Mouse (Mus musculus): ENCODE data around the gene Tax1bp1. TPM values are rescaled to one million over a fixed set of nuclear protein-coding genes. Genes with fewer than 3 reads are reported as not detected.
A peak's percentile ranks its signal among the peaks of the same experiment; 100 is the strongest.
"Not testable (repeated sequence)": the region's sequence is repeated elsewhere in the genome, so short reads cannot be mapped to it uniquely, and the experiment has no call there.

Gene Tax1bp1
- polyA plus RNA-seq (2016; fragmentation: Nextera tagmentation; extraction: Ambion mirVana) = 137 TPM in 2 replicates

GRCm38 (mm10) chr6:52713104-52713896 is at the start of gene Tax1bp1:
TSS of gene Tax1bp1 (plus strand) at chr6:52713729.
- ATAC-seq (ENCODE audit: low FRiP score) = peak; percentile 98
- H3K27ac ChIP-seq = peak within 1 kb of the TSS; percentile 85

GRCm38 (mm10) chr6:52667641-52668040 is 45.9 kb upstream of the Tax1bp1 start:
- H3K9me3 ChIP-seq = no peaks in the 10 kb centered on the region
- ATAC-seq (ENCODE audit: low FRiP score) = no peak
- no peaks in the 10 kb centered on the region for H3K27me3 ChIP-seq
- 68% methylated on average over 3 of the region's 3 CpGs for WGBS
- H3K27ac ChIP-seq = no peak overlapping the region
- no peak overlapping the region for H3K9ac ChIP-seq
- H3K4me3 ChIP-seq (replicated peaks) = no peak overlapping the region
- no peaks in the 10 kb centered on the region for H3K4me1 ChIP-seq
- H3K36me3 ChIP-seq (replicated peaks) = no peaks in the 10 kb centered on the region
- H3K4me2 ChIP-seq = no peak overlapping the region

More at GRCm38 (mm10) chr6:52713104-52713896, at the start of gene Tax1bp1:
- Histone ChIP-seq H3K27me3 (peaks cover 9% of the 10 kb centered on the region; the same call in 1 of the 2 replicates), H3K4me3 (replicated peaks) (peak within 1 kb of the TSS; percentile 99), H3K4me1 (peaks cover 5% of the 10 kb centered on the region), H3K36me3 (replicated peaks) (no peaks in the 10 kb centered on the region), H3K9me3 (no peaks in the 10 kb centered on the region), H3K4me2 (peak within 1 kb of the TSS; percentile 76), H3K9ac (peak within 1 kb of the TSS; percentile 85)
- WGBS = 4% methylated on average over 38 of the region's 38 CpGs

GRCm38 (mm10) chr6:52669878-52670277 is 43.7 kb upstream of the Tax1bp1 start:
- H3K4me2 ChIP-seq; H3K9ac ChIP-seq; ATAC-seq (ENCODE audit: low FRiP score); H3K36me3 ChIP-seq (replicated peaks); H3K4me1 ChIP-seq; H3K27me3 ChIP-seq; H3K27ac ChIP-seq; H3K9me3 ChIP-seq; H3K4me3 ChIP-seq (replicated peaks): not testable (repeated sequence)
- WGBS = 50% methylated on average over 2 of the region's 2 CpGs

- Histone ChIP-seq H3K9me3 (no peaks in the 10 kb centered on the region), H3K27me3 (no peaks in the 10 kb centered on the region), H3K9ac (no peak overlapping the region), H3K4me1 (no peaks in the 10 kb centered on the region; the same call in 1 of the 2 replicates), H3K36me3 (replicated peaks) (no peaks in the 10 kb centered on the region), H3K27ac (no peak overlapping the region), H3K4me3 (replicated peaks) (no peak overlapping the region), H3K4me2 (no peak overlapping the region)
- ATAC-seq (ENCODE audit: low FRiP score) = no peak
- WGBS = 88% methylated on average over 8 of the region's 8 CpGs
Observed at GRCm38 (mm10) chr6:52671791-52672190, 41.7 kb upstream of the Tax1bp1 start.

- no peaks in the 10 kb centered on the region; the same call in 1 of the 2 replicates for H3K4me1 ChIP-seq
- H3K4me3 ChIP-seq (replicated peaks) = no peak overlapping the region
- no peak for ATAC-seq (ENCODE audit: low FRiP score)
- no peaks in the 10 kb centered on the region for H3K9me3 ChIP-seq
- 76% methylated on average over 2 of the region's 2 CpGs for WGBS
- no peak overlapping the region for H3K4me2 ChIP-seq
- H3K9ac ChIP-seq = no peak overlapping the region
- H3K36me3 ChIP-seq (replicated peaks) = no peaks in the 10 kb centered on the region
- no peaks in the 10 kb centered on the region for H3K27me3 ChIP-seq
- no peak overlapping the region for H3K27ac ChIP-seq
Observed at GRCm38 (mm10) chr6:52672539-52672938, 41.0 kb upstream of the Tax1bp1 start.

- Histone ChIP-seq H3K9ac (no peak overlapping the region), H3K36me3 (replicated peaks) (no peaks in the 10 kb centered on the region), H3K4me3 (replicated peaks) (no peak overlapping the region), H3K27me3 (no peaks in the 10 kb centered on the region), H3K4me2 (no peak overlapping the region), H3K9me3 (no peaks in the 10 kb centered on the region), H3K4me1 (no peaks in the 10 kb centered on the region; the same call in 1 of the 2 replicates), H3K27ac (no peak overlapping the region)
- WGBS = 72% methylated on average over 7 of the region's 7 CpGs
- no peak for ATAC-seq (ENCODE audit: low FRiP score)
Observed at GRCm38 (mm10) chr6:52673706-52674105, 39.8 kb upstream of the Tax1bp1 start.

- H3K9me3 ChIP-seq = no peaks in the 10 kb centered on the region
- no peaks in the 10 kb centered on the region; the same call in 1 of the 2 replicates for H3K4me1 ChIP-seq
- no peak overlapping the region for H3K9ac ChIP-seq
- no peaks in the 10 kb centered on the region for H3K36me3 ChIP-seq (replicated peaks)
- no peak overlapping the region for H3K4me2 ChIP-seq
- H3K4me3 ChIP-seq (replicated peaks) = no peak overlapping the region
- H3K27ac ChIP-seq = no peak overlapping the region
- no peak for ATAC-seq (ENCODE audit: low FRiP score)
- WGBS = 83% methylated on average over 12 of the region's 12 CpGs
- no peaks in the 10 kb centered on the region for H3K27me3 ChIP-seq
Observed at GRCm38 (mm10) chr6:52674541-52674940, 39.0 kb upstream of the Tax1bp1 start.

GRCm38 (mm10) chr6:52675222-52675921 is 38.2 kb upstream of the Tax1bp1 start:
- Histone ChIP-seq H3K9me3 (no peaks in the 10 kb centered on the region), H3K9ac (no peak overlapping the region), H3K4me1 (no peaks in the 10 kb centered on the region; the same call in 1 of the 2 replicates), H3K4me3 (replicated peaks) (no peak overlapping the region), H3K27ac (no peak overlapping the region), H3K4me2 (no peak overlapping the region), H3K27me3 (no peaks in the 10 kb centered on the region), H3K36me3 (replicated peaks) (no peaks in the 10 kb centered on the region)
- 84% methylated on average over 4 of the region's 4 CpGs for WGBS
- ATAC-seq (ENCODE audit: low FRiP score) = no peak

- not testable (repeated sequence) for H3K4me1 ChIP-seq; H3K4me3 ChIP-seq (replicated peaks); H3K27ac ChIP-seq; ATAC-seq (ENCODE audit: low FRiP score); H3K9me3 ChIP-seq; H3K27me3 ChIP-seq; H3K4me2 ChIP-seq; H3K36me3 ChIP-seq (replicated peaks); H3K9ac ChIP-seq
- WGBS = 91% methylated on average over 4 of the region's 4 CpGs
Observed at GRCm38 (mm10) chr6:52677534-52677933, 36.0 kb upstream of the Tax1bp1 start.

- Histone ChIP-seq H3K4me2 (no peak overlapping the region), H3K36me3 (replicated peaks) (no peaks in the 10 kb centered on the region), H3K9me3 (no peaks in the 10 kb centered on the region), H3K9ac (no peak overlapping the region), H3K4me3 (replicated peaks) (no peak overlapping the region), H3K27ac (no peak overlapping the region), H3K4me1 (0 out of 2 replicates have a peak, but pooled peaks cover 5% of the 10 kb centered on the region), H3K27me3 (no peaks in the 10 kb centered on the region)
- no peak for ATAC-seq (ENCODE audit: low FRiP score)
- WGBS = 86% methylated on average over 9 of the region's 9 CpGs
Observed at GRCm38 (mm10) chr6:52679565-52679964, 34.0 kb upstream of the Tax1bp1 start.

- Histone ChIP-seq H3K4me1 (0 out of 2 replicates have a peak, but pooled peaks cover 6% of the 10 kb centered on the region), H3K27me3 (no peaks in the 10 kb centered on the region), H3K9ac (no peak overlapping the region), H3K9me3 (no peaks in the 10 kb centered on the region), H3K4me2 (no peak overlapping the region), H3K4me3 (replicated peaks) (no peak overlapping the region), H3K27ac (no peak overlapping the region), H3K36me3 (replicated peaks) (no peaks in the 10 kb centered on the region)
- no peak for ATAC-seq (ENCODE audit: low FRiP score)
- WGBS = 63% methylated on average over 8 of the region's 8 CpGs
Observed at GRCm38 (mm10) chr6:52680458-52681032, 33.0 kb upstream of the Tax1bp1 start.

- Histone ChIP-seq H3K27ac (no peak overlapping the region), H3K27me3 (no peaks in the 10 kb centered on the region), H3K4me1 (0 out of 2 replicates have a peak, but pooled peaks cover 6% of the 10 kb centered on the region), H3K4me2 (no peak overlapping the region), H3K36me3 (replicated peaks) (no peaks in the 10 kb centered on the region), H3K9ac (no peak overlapping the region), H3K9me3 (no peaks in the 10 kb centered on the region), H3K4me3 (replicated peaks) (no peak overlapping the region)
- 79% methylated on average over 6 of the region's 6 CpGs for WGBS
- ATAC-seq (ENCODE audit: low FRiP score) = no peak
Observed at GRCm38 (mm10) chr6:52681847-52682485, 31.6 kb upstream of the Tax1bp1 start.

All from forebrain, embryonic 12.5 days (tissue).